Mouse (Mus musculus) left cerebral cortex, postnatal 14 days (tissue): ENCODE measurements around the gene Lrr1. TPM values are rescaled to one million over a fixed set of nuclear protein-coding genes. Genes with fewer than 3 reads are reported as not detected.

Experiments
- DNase-seq, 2 experiments: peaks; one replicate each; pipeline ENCODE4 v3.0.0; 2021 to 2022; ENCODE audit warnings: low spot score in 2 of 2, mixed read lengths in 1 of 2
- intact Hi-C: fragments of 180-260 bp; cut with DNase I; formaldehyde crosslinking; loops from one replicate; pipeline ENCODE4 v1.15.1; 2025
- total RNA-seq, 2 experiments: library from RNA; stranded (reverse); gene quantifications; 2 replicates each; pipeline ENCODE4 v1.2.3; 2021

The Lrr1 gene
- total RNA-seq, 2 experiments from 2014 or later = 0.44 TPM; not detected in 1

DNA sequence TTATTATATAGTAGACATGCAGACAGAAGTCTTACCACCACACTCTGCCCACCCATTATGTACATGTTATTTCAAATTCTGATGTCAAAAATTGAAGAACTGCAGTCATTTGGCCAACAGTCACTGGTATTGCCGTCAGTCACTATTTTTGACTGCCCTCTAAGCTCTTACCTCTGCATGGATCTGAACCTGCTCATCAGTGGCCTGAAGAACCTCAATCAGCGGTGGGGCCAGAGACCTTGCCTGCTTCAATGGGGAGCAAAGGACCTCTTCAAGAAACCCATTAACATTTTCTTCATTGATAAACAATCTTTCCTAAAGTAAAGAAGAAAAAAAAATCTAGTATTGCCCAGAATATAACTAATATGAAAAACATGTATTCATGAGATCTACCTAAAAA, 24.0 kb downstream of the Lrr1 start:
- intact Hi-C loops = no loop called here
- DNase-seq = no peak

DNA sequence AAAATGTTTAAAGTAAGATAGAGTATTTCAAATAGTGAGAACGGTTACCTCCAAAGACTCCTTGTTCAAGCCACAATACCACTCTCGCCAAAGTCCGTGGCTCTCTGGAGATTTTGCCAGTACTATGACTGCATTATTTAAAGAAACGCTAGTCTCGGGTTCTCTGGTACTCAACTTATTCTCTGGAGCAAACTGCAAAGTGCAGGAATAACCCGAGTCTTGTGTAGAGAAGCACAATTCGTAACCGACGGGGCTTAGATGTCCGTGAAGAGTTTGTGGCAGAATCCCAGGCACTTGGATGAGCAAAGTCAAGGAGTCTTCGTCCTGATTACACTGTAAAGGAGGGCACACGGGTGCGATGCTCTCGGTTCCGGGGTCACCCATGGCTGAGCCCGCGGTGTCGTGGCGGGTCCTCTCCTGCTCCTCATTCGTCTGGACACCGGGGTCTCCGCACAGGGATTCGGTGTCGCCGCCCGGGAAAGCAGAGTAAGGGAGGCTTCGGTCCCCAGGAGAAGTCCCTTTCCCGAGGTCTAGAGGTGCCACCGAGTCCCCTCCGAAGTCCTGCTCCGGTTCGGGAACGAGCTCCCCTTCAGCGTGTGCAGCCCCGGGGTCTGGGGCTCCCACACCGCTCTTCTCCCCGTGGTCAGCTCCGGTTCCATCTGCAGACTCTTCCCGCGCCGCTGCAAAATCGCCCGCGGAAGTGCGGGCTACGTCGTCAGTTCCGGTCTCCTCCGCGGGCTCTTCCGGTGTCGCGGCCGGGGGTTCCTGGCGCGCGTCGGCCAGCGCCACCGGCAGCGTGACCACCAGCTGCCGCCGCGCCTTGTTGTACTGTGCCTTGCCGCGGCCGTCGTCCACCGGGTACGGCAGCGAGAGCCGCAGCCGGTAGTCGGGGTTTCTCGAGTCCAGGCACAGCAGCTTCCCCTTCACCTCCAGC, 28.1 kb downstream of the Lrr1 start, which contains the start of gene Gm49383:
TSS of gene Gm49383 (minus strand) at position 661 of the 934 bp plus-strand sequence.
- intact Hi-C loops = no loop called here
- peak; percentile 53 to 72 for DNase-seq

DNA sequence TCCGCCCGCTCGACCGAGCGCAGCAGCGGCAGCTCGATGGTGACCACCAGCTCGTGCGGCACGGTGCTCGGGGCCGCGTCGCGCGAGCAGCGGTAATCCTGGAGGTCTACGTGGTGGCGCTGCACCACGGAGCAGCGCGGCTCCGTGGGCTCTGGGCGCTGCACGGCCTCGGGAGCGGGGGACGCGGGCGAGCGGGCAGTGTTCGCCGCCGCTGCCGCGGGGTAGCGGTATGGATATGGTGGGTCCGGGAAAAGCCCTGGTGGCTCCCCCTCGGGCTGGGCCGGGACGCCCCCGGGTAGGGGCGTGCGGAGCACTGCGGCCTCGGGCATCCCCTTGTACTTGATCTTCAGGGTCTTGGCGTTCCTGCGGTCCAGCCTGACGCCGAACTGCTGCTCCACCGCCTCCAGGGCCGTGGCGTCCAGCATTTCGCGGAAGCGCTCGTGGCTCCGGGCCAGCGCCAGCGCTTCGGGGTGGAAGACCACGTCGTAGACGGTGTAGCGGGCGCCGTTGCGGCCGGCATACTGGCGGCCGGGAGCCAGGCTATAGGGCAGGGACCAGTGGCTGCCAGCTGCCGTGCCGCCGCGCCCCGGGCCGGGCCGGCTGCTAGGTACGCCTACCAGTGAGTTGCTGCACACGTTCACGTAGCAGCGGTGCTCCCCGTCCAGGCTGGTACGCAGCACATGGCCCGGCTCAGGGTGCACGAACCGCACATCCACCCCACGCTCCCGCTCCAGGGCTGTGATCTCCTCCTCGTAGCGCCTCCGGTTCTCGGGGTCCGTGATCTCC, 29.0 kb downstream of the Lrr1 start:
- intact Hi-C loops = loop anchor here (2.0 kb wide), 1 partner anchor 99 kb away; the partner anchor contains the start of gene Klhdc2
- DNase-seq = peak; percentile 22 to 34

DNA sequence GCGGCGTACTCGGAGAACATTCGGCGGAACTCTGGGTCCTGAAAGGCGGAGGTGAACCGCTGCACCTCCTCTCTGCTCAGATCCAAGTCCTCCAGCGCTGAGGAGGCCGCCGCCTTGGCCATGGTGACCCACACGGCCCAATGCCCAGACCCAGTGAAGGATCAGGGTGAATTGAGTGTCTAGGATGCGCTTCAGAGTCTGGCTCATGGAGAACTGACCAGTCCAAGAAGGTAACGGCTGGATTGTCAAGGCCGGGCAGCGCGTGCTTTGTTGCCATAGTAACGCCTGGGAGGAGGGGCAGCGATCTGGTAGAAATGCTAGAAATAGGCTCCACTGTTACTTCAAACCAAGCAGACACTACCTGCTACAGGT, 29.5 kb downstream of the Lrr1 start, which contains the start of gene Dnaaf2:
TSS of gene Dnaaf2 (minus strand) at position 266 of the 372 bp plus-strand sequence.
- intact Hi-C loops = loop anchor here (2.0 kb wide), 1 partner anchor 99 kb away; the partner anchor contains the start of gene Klhdc2
- peak; percentile 66 to 75 for DNase-seq

DNA sequence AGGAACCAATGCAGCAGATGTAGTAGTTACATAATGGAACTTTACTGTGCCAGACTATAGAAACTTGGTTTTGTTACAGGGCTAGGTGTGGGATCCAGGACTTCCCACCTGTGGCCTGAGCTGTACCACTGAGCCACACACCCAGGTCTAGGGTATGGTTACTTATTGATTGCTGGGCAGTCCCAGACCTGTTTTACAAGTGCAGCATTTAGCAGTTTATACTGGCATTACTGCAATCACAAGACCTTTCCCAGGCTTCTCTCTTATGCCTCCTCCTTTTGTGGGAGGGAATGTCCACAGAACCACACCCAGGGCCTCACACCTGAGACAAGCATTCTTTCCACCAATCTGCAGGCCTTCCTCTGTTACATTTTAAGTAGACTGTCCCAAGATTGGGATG, 30.4 kb downstream of the Lrr1 start:
- no peak for DNase-seq
- intact Hi-C loops = loop anchor here (2.0 kb wide), 1 partner anchor 98 kb away; the partner anchor contains the start of gene Klhdc2

DNA sequence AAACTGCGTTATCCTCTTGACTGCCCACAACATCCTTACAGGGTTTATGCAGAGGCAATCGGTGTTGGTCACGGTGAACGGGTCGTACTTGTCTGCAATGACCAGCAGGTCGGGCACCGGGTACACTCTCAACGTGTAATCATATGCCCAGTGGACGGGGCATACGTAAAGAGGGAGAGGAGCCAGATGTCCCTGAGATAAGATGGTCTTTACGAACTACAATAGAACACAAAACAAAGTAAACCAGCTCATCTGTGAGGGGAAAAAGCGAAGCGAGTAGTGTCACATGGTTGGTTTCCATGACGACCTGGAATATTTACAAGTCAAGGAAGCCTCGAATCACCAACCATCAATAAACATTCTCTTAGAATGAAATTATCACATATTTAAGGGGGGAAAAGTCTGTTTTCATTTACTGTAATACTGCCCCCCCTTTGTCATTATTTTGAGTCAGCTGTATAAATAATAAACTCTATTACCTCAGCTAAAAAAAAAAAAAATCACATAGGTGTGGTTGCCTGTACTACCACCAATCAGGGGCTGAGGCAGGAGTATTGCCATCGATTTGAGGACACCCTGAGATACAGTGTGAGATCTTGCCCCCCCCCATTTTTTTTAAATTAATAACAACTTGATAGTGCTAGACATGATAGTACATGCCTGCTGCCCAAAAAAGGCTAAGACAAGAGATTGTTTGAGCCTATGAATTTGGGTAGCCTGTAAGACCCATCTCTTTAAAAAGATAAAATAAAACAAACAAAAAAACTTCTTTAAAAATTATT, 35.6 kb downstream of the Lrr1 start, which contains the start of gene Gm49384:
TSS of gene Gm49384 (minus strand) at position 216 of the 782 bp plus-strand sequence.
- intact Hi-C loops = no loop called here
- no peak for DNase-seq

DNA sequence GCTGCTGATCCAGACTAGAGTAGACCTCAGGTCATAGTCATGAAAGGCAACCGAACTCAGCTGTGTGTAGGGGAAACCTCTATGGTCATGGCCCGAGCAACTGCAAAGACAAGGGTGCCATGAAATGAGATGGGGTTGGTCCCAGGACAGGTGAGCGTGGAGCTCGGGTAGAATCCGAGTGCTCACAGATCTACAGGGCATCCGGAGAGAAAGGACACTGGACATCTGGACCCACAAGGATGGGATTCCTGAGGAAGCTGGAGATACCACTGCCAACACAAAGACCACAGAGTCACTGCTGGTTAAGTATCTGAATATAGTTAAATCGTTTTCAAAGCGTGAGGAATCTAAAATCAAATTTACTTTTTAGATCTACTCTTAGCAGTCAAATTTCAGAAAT, 38.8 kb downstream of the Lrr1 start:
- no peak for DNase-seq
- intact Hi-C loops = no loop called here

DNA sequence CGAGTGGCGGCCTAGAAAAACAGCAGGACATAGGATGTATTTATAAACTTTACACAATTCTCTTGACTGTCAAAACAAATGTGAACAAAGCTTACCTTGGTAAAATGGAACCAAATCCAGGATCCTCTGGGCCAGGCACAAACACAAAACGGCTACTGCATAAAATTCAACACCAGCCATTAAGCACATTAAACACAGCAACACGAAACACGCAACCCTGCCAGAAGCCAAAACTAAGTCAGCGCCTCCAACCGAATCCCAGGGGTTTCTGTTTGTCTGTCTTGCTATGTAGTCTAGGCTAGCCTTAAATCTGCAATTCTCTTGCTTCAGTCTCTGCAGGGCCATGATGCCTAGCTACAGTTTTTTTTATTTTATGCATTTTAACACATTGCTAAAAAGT, 39.3 kb downstream of the Lrr1 start:
- intact Hi-C loops = no loop called here
- DNase-seq = no peak

DNA sequence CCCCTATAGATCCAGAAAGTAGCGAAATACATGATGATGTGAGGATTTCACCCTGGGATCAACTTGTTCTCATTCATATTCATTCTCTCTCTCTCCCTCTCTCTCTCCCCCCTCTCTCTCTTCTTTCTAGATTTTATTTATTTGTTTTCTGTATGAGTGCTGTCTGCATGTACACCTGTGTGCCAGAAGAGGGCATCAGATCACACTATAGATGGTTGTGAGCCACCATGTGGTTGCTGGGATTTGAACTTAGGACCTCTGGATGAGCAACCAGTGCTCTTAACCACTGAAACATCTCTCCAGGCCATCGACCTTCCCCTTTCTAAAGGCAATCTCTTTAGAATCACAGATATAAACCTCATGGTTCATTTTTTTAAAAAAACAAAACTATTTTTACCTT, 39.9 kb downstream of the Lrr1 start:
- intact Hi-C loops = no loop called here

DNA sequence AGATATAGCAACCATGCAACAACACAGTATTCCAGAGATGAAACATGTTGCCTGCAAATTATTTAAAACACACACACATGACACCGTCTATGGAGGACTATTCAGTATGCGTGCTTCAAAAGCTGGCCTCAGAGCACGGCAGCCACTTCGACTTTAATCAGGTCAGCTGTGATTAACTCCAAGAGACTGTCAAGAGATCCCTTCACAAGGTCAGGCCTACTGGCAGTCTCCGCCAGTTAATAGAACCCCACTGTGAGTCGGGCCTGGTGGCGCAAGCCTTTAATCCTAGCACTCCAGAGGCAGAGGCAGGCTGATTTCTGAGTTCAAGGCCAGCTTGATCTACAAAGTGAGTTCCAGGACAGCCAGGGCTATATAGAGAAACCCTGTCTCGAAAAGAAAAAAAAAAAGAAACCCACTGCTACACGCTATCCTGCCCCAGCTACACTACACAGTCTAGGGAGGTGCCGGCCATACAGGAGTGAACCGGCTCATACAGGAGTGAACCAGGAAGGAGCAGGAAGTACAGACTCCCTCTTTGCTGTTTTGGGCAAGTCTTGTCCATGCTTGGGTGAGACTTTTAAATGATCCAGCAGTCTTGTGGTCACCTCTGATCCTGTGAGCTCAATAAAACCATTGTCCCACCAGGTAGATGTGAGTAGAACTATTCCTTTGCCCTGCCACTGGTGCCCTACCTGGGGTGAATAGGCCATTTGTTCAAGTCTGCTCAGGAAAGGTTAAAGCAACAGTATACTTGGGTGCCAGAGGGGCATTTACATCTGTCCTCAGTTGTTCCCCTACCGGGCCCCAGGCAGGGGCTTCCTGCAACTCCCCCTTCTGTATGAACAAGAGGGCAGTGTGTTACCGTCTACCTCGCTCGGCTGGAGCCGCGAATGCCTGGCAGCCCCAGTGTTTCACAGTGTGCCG, 41.7 kb downstream of the Lrr1 start:
- intact Hi-C loops = no loop called here
- no peak for DNase-seq

More for the DNA sequence above, 39.9 kb downstream of the Lrr1 start:
- no peak for DNase-seq

DNA sequence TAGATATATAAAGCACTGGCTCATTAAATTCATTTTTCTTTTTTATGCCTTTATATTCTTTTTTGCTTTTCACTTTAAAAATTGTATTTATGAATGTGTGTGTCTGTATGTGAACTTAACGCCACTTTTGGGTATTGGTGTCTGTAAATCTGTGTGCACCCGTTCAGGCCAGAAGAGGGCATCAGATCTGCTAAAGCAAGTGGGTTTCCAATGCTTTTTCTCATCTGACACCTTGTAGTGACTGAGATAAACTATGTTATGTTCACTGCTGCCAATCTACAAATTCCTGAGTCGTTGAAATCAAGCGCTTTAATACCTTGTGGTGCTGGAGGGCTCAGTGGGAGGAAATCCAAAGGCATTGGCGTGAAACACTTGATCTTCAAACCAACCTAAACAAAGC, 42.4 kb downstream of the Lrr1 start:
- DNase-seq = peak in 1 of 2 experiments; percentile 32

DNA sequence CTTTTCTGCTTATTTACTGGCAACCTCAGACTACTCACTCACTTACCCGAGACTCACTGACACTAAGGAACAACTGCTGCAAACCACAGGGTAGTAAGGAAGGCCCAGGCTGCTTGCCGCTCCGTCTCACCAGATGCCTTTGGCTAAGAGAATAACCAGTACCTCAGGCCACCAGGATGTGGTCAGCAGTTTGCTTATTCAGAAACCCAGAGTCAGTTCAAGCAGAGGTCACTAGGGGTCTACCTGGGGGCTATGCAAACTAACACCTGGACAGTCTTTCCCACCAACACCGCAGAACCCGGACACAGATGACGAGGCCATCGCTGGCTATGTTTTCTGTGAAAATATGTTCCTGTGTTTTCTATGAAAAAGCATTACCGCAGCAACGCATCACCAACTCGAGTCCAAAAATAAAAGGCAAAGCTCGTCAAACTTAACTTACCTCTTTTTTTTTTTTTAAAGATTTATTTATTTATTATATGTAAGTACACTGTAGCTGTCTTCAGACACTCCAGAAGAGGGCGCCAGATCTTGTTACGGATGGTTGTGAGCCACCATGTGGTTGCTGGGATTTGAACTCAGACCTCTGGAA, 44.7 kb downstream of the Lrr1 start:
- no peak for DNase-seq
- intact Hi-C loops = no loop called here

More for the DNA sequence above, 42.4 kb downstream of the Lrr1 start:
- intact Hi-C loops = no loop called here

DNA sequence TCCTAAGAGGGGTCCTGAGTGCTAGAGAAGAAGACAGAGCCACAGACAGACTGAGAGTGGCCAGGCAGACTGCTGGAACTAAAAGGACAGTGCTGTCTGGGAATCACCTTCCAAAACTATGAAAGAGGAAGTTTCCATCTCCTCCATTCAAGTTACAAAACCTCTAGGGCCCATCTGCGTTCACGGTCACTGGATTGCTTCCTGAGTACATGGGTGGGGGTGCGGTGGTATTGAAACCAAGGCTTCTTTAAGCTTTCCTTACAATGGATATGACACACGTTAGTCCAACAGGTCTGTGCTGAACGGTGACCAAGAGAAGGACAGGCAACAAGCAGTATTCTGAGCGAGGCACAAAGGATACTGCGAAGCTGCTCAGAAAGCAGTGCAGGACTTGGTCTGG, 45.8 kb downstream of the Lrr1 start:
- intact Hi-C loops = no loop called here
- DNase-seq = no peak

DNA sequence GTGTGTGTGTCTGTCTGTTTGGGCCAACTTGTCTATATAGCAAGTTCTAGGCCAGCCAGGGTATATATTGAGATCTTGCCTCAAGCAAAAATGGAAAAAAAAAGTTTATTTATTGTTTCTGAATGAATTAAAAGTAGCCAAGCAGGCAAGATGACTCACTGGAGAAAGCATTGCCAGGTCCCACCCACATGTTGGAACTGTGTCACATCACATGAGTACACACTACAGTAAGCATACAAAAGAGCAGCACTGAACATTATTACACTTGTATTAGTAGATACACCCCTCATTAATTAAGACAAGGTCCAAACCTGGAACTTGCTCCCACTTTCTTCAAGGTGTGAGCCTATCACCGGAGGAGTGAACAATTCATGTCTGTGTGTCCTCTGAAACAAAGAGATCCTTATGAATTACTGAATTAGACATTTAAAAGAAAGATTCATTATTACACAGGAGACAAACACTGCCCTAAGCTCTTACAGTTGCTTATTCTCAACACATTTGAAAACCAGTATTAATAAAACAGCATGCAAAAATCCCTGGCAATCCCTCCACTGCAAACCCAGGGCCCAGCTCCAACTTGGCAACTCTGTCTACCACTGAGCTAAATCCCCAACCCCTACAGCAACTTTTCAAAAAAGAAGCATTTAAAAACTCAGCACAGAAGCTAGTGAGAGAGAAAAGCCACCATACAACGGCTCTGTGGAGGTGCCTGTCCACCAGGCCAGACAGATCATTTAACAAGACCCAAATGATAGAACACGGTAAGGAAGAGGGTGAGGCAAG, 46.6 kb downstream of the Lrr1 start:
- peak; percentile 63 to 88 for DNase-seq
- intact Hi-C loops = no loop called here

DNA sequence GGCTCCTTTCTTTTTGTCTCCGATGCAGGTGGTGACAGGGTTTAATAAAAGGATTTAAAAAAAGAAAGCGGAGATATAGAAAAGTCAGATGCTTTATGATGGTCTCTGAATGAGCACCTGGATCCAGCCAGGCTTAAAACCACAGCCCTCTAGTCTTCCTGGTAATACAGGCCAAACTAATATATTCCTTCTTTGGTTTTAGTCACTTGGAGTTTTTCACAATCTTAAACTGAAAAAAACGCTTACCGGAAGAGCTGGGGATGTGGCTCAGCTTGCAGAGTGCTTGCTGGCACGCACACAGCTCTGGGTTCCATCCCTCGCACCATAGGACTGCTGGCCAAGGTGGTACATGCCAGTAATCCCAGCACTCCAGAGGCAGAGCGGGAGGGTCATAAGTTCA, 48.0 kb downstream of the Lrr1 start:
- intact Hi-C loops = no loop called here
- DNase-seq = no peak

DNA sequence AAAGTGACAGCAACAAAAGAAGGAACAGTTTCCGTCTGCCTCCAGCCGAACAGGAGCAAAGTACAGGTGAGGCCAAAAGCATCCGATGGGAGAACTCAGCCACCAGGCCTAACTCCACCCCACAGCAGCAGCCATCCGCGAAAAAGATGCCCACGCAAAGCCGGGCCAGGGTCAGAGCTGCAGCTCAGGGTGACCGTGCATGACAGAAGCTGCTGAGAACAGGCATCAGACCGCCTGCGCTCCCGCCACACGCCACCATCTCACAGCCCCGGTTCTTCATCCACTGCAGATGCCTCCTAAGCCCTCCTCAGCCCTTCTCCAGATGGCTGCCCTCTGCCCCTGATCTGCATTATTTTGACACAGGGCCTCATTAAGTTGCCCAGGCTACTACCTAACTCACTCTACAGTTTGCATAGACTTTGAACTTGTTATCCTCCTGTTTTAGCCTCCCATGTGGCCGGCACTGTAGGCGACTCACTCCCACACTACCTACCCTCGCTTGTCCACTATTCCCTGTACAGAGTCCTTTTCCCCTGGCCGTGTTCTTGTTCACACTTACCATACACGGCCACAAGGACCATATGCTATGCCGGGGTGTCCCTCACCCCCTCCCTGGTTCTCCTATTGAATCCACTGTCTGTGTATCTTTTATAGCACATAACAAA, 52.1 kb downstream of the Lrr1 start:
- no peak for DNase-seq
- intact Hi-C loops = no loop called here
